Mouse (Mus musculus) small intestine, adult 2 months (tissue): ENCODE measurements around the gene Naa11. TPM values are rescaled to one million over a fixed set of nuclear protein-coding genes. Genes with fewer than 3 reads are reported as not detected.

Experiments
- H3K27ac ChIP-seq: fragments of 200-500 bp; 2 replicates; pipeline ENCODE4 v1.5.1; 2012; ENCODE audit warnings: low read depth, low read length, control low read depth, inconsistent platforms; ENCODE audit not compliant: insufficient read depth
- H3K27me3 ChIP-seq: fragments of 200-500 bp; 2 replicates; pipeline ENCODE4 v1.6.1; 2012; ENCODE audit warnings: mild to moderate bottlenecking, moderate library complexity, low read length, inconsistent platforms; ENCODE audit not compliant: control insufficient read depth, insufficient read depth
- H3K36me3 ChIP-seq: fragments of 200-500 bp; 2 replicates; pipeline ENCODE4 v1.6.1; 2012; ENCODE audit warnings: mild to moderate bottlenecking, low read length, control low read depth, inconsistent platforms; ENCODE audit not compliant: control insufficient read depth, insufficient read depth
- H3K4me1 ChIP-seq: fragments of 200-500 bp; 2 replicates; pipeline ENCODE4 v1.6.1; 2012; ENCODE audit warnings: low read length, inconsistent platforms, mixed read lengths; ENCODE audit not compliant: control insufficient read depth, insufficient read depth, insufficient read length
- H3K4me3 ChIP-seq: fragments of 200-500 bp; 2 replicates; pipeline ENCODE4 v1.5.1; 2012; ENCODE audit warnings: low read depth, mild to moderate bottlenecking, control low read depth, inconsistent platforms, low read length, moderate library complexity
- CTCF ChIP-seq: fragments of 200-500 bp; IDR thresholded peaks from 2 replicates; pipeline ENCODE4 v1.5.1; 2012; ENCODE audit warnings: low read depth, mild to moderate bottlenecking, control low read depth, inconsistent platforms, low read length, moderate library complexity, mixed read lengths; ENCODE audit not compliant: insufficient replicate concordance, insufficient read length; ENCODE audit errors: extremely low read depth
- POLR2A ChIP-seq: fragments of 200-500 bp; IDR thresholded peaks from 2 replicates; pipeline ENCODE4 v1.6.1; 2012; ENCODE audit warnings: low read depth, mild to moderate bottlenecking, control low read depth, inconsistent platforms, low read length, moderate library complexity
- WGBS: fragments of 180-500 bp; shearing (Covaris S2); methylation state at CpG from one replicate; pipeline ENCODE4 v1.1.7; 2018; 5-methylcytosine and 5-hydroxymethylcytosine counted together
- polyA plus RNA-seq: library from polyadenylated mRNA; depleted of rRNA; stranded (reverse); fragments of >200 nt; gene quantifications from 2 replicates; pipeline ENCODE4 v1.2.3, GENCODE M21; 2012; rRNA removed

Gene Naa11
- polyA plus RNA-seq, 1 experiment = not detected

DNA sequence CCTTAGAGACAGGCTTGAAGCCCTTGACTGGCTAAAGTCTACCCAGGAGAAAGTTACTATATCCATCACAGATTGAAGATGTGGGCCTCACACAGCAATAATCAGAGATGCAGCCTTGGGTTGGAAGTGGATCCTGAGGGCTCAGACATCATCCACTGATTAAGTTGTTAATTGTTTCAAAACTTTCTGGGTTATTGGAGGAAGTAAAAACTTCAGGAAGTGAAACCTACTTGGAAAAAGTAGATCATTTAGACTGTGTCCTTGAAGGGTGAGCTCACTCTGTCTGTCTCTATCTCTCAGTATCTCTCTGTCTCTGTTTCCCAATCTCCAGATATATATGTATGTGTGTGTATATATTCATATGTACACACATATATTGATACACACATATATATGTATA is 47.0 kb downstream of the Naa11 start:
- Histone ChIP-seq H3K4me1 (no peaks in the 10 kb centered on the region), H3K27me3 (no peaks in the 10 kb centered on the region), H3K36me3 (no peaks in the 10 kb centered on the region), H3K4me3 (no peak overlapping the region), H3K27ac (no peak overlapping the region)
- no peak for TF ChIP-seq CTCF

DNA sequence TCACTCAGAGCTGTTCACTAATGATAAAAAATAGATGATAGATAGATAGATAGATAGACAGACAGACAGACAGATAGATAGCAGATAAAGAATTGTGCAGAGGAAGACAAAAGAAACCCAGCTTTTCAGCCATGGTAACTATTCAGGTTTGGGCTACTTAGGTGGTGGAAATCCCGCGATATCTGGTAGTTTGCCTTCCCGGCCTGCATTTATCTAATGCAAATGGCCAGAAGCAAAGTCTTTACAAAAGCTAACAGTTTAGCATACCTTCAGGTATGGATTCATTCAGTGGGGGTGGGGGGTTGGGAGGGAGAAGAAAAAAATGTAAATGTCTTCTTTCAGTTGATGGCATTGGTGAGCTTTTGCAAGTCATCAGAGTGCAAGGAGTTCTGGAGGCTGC is 48.0 kb downstream of the Naa11 start:
- no peak overlapping the region for H3K27ac ChIP-seq
- H3K4me1 ChIP-seq = no peaks in the 10 kb centered on the region
- TF ChIP-seq POLR2A = no peak
- TF ChIP-seq CTCF = no peak
- no peaks in the 10 kb centered on the region for H3K36me3 ChIP-seq
- no peak overlapping the region for H3K4me3 ChIP-seq
- 84% methylated on average over 3 of the region's 3 CpGs for WGBS
- H3K27me3 ChIP-seq = no peaks in the 10 kb centered on the region

DNA sequence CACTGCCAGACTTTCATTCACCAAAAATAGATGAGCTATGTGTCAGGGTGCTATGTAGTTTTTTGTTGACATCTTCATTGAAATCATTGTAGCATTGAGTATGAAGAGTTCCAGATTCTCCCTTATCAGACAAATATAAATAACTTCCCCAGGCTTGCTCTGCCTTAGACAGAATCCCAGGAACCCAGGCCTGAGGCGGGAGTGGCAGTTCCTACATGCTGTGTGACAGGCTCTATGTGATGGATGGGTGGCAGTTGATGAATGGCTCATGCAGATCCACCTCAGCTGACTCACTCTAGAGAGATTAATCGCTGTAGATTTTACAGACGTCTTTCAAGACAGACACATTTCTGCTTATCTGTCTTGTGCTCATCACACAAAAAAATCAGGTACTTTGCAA is 57.4 kb downstream of the Naa11 start:
- no peak overlapping the region for H3K27ac ChIP-seq
- H3K4me1 ChIP-seq = no peaks in the 10 kb centered on the region
- H3K27me3 ChIP-seq = no peaks in the 10 kb centered on the region
- H3K36me3 ChIP-seq = no peaks in the 10 kb centered on the region
- WGBS = 60% methylated on average over 3 of the region's 3 CpGs
- no peak overlapping the region for H3K4me3 ChIP-seq
- no peak for TF ChIP-seq CTCF
- TF ChIP-seq POLR2A = no peak

Other genes with a start within 250 kb of the Naa11 start
- gene Gk2, start 64.6 kb upstream of the Naa11 start, polyA plus RNA-seq = not detected in 2 replicates